In genomic region chr14:57571155-57572133, GRCm38 (mm10) we compare ENCODE assay signal across 8 mouse cellular contexts. TPM values are rescaled to one million over a fixed set of nuclear protein-coding genes. Genes with fewer than 3 reads are reported as not detected.
DNase-seq lines count a peak whose midpoint lies in the region; ATAC-seq and TF ChIP-seq lines count a peak whose summit lies in the region.

TSS of gene Eef1akmt1 (minus strand) at chr14:57571612.

- peak; percentile 97 for TF ChIP-seq POLR2A in ES-Bruce4 (IDR thresholded peaks at IDR 0.05; ENCODE audit: insufficient read depth, low read length)

- no peak for TF ChIP-seq CTCF in ES-Bruce4 (IDR thresholded peaks at IDR 0.05; ENCODE audit: low read depth, low read length)
- no peak for TF ChIP-seq CTCF in liver, postnatal 0 days (IDR thresholded peaks at IDR 0.05; ENCODE audit: low read depth)

- H3K4me3 ChIP-seq in ES-Bruce4 (ENCODE audit: low read depth, low read length), result peak within 1 kb of the TSS; percentile 73
- peak within 1 kb of the TSS; percentile 60 for H3K4me3 ChIP-seq in forebrain, embryonic 13.5 days
- H3K4me3 ChIP-seq in liver, postnatal 0 days (ENCODE audit: low read depth, low read length), result peak within 1 kb of the TSS; percentile 68
- peak within 1 kb of the TSS; percentile 60 for H3K4me3 ChIP-seq in neural tube, embryonic 14.5 days (ENCODE audit: low read depth, low read length)

- peak; percentile 52; the same call in 1 of the 2 replicates for TF ChIP-seq EP300 in ES-Bruce4 (IDR thresholded peaks at IDR 0.05; ENCODE audit: insufficient read depth, low read depth, low read length)
- TF ChIP-seq EP300 in liver, postnatal 0 days (IDR thresholded peaks at IDR 0.05; ENCODE audit: low read depth), result 0 out of 2 replicates have a peak, but pooled peaks have one; percentile 10

- H3K4me2 ChIP-seq in forebrain, embryonic 13.5 days, result peak within 1 kb of the TSS; percentile 66
- H3K4me2 ChIP-seq in liver, postnatal 0 days (ENCODE audit: low read depth, low read length), result peak within 1 kb of the TSS; percentile 73
- peak within 1 kb of the TSS; percentile 66 for H3K4me2 ChIP-seq in neural tube, embryonic 14.5 days (ENCODE audit: low read depth, low read length)

- no peaks in the 10 kb centered on the region for H3K4me1 ChIP-seq in ES-Bruce4 (ENCODE audit: control insufficient read depth, insufficient read depth, low read length)
- peaks cover 6% of the 10 kb centered on the region for H3K4me1 ChIP-seq in forebrain, embryonic 13.5 days
- peaks cover 10% of the 10 kb centered on the region for H3K4me1 ChIP-seq in liver, postnatal 0 days (ENCODE audit: insufficient read depth)
- no peaks in the 10 kb centered on the region for H3K4me1 ChIP-seq in neural tube, embryonic 14.5 days (ENCODE audit: control insufficient read depth, insufficient read depth, low read length)

- H3K27me3 ChIP-seq in ES-Bruce4 (ENCODE audit: control insufficient read depth, insufficient read depth, low read length, poor library complexity, severe bottlenecking), result no peaks in the 10 kb centered on the region
- no peaks in the 10 kb centered on the region for H3K27me3 ChIP-seq in forebrain, embryonic 13.5 days
- no peaks in the 10 kb centered on the region for H3K27me3 ChIP-seq in liver, postnatal 0 days (ENCODE audit: insufficient read depth, low read length)
- no peaks in the 10 kb centered on the region for H3K27me3 ChIP-seq in neural tube, embryonic 14.5 days (ENCODE audit: control insufficient read depth, insufficient read depth, low read length)

- H3K27ac ChIP-seq in ES-Bruce4 (ENCODE audit: insufficient read depth, low read length), result peak within 1 kb of the TSS; percentile 57
- no peak within 1 kb of the TSS for H3K27ac ChIP-seq in forebrain, embryonic 13.5 days
- peak within 1 kb of the TSS; percentile 66 for H3K27ac ChIP-seq in liver, postnatal 0 days (ENCODE audit: low read depth)
- peak within 1 kb of the TSS; percentile 75 for H3K27ac ChIP-seq in neural tube, embryonic 14.5 days (ENCODE audit: low read depth, low read length)

- DNase-seq in heart, postnatal 10 days, result peak; percentile 98
- DNase-seq in large intestine, adult 2 months (ENCODE audit: low read depth, low spot score), result peak; percentile 93
- peak; percentile 95 for DNase-seq in liver, postnatal 0 days
- DNase-seq in testis, postnatal 10 days (ENCODE audit: low spot score), result peak; percentile 98

- no peaks in the 10 kb centered on the region for H3K36me3 ChIP-seq in ES-Bruce4 (ENCODE audit: control insufficient read depth, insufficient read depth, low read length, poor library complexity, severe bottlenecking)
- peaks cover 9% of the 10 kb centered on the region for H3K36me3 ChIP-seq in forebrain, embryonic 13.5 days (ENCODE audit: poor library complexity, severe bottlenecking)
- no peaks in the 10 kb centered on the region for H3K36me3 ChIP-seq in liver, postnatal 0 days (replicated peaks; ENCODE audit: insufficient read depth, low read length)
- H3K36me3 ChIP-seq in neural tube, embryonic 14.5 days (ENCODE audit: control insufficient read depth, insufficient read depth, low read length), result no peaks in the 10 kb centered on the region

- intact Hi-C loops in heart, postnatal 10 days (cut with DNase I), result loop anchor here (2.0 to 5.0 kb wide), 2 partner anchors 39 to 149 kb away; no protein-coding TSS in a partner anchor

- 9% methylated on average over 35 of the region's 35 CpGs for WGBS in forebrain, embryonic 13.5 days
- 3% methylated on average over 35 of the region's 35 CpGs for WGBS in large intestine, adult 2 months
- 5% methylated on average over 35 of the region's 35 CpGs for WGBS in liver, postnatal 0 days (ENCODE audit: insufficient replicate concordance)
- 10% methylated on average over 35 of the region's 35 CpGs for WGBS in neural tube, embryonic 14.5 days

- no peaks in the 10 kb centered on the region for H3K9me3 ChIP-seq in ES-Bruce4 (replicated peaks; ENCODE audit: control insufficient read depth, insufficient read depth, low read length, poor library complexity, severe bottlenecking)
- 0 out of 2 replicates have a peak, but pooled peaks cover 1% of the 10 kb centered on the region for H3K9me3 ChIP-seq in forebrain, embryonic 13.5 days (replicated peaks)
- peaks cover 4% of the 10 kb centered on the region; the same call in 1 of the 2 replicates for H3K9me3 ChIP-seq in liver, postnatal 0 days (ENCODE audit: low read length)
- H3K9me3 ChIP-seq in neural tube, embryonic 14.5 days (ENCODE audit: control insufficient read depth, low read length), result no peaks in the 10 kb centered on the region

- peak; percentile 99 for ATAC-seq in cerebellum, adult (ENCODE audit: insufficient number of reproducible peaks, low FRiP score, low TSS enrichment)
- ATAC-seq in forebrain, embryonic 13.5 days, result peak; percentile 100
- ATAC-seq in liver, postnatal 0 days, result peak; percentile 100
- peak; percentile 100 for ATAC-seq in neural tube, embryonic 14.5 days (ENCODE audit: low read depth)

- peak within 1 kb of the TSS; percentile 72 for H3K9ac ChIP-seq in ES-Bruce4 (ENCODE audit: low read depth, poor library complexity, severe bottlenecking)
- peak within 1 kb of the TSS; percentile 76 for H3K9ac ChIP-seq in forebrain, embryonic 13.5 days
- peak within 1 kb of the TSS; percentile 66 for H3K9ac ChIP-seq in liver, postnatal 0 days (replicated peaks)
- H3K9ac ChIP-seq in neural tube, embryonic 14.5 days (replicated peaks; ENCODE audit: low read depth, low read length), result peak within 1 kb of the TSS; percentile 72

RNA-seq across cellular contexts. Expression of gene Eef1akmt1, which starts in this region (rescaled TPM):
- 26.4 and 28.9 TPM in 2 replicates for polyA plus RNA-seq in ES-Bruce4 (2011; ENCODE audit: insufficient read depth, insufficient read length, low read depth, missing spikeins)
- polyA plus RNA-seq in forebrain, embryonic 13.5 days (2015; fragmentation: Nextera tagmentation; extraction: Ambion mirVana), result 98.6 and 104 TPM in 2 replicates
- total RNA-seq in heart, postnatal 10 days (2021), result 10 to 100 TPM; 32.4 to 32.6 TPM
- polyA plus RNA-seq in large intestine, adult 2 months (2012; rRNA removed), result 15.8 and 19.3 TPM in 2 replicates
- 17.6 and 17.7 TPM in 2 replicates for polyA plus RNA-seq in liver, postnatal 0 days (2015; fragmentation: Nextera tagmentation; extraction: Ambion mirVana)
- 101 and 109 TPM in 2 replicates for polyA plus RNA-seq in neural tube, embryonic 14.5 days (2014; fragmentation: Nextera tagmentation; extraction: Ambion mirVana)
